29 mouse cellular contexts compared by ENCODE assay signal in the genomic region with DNA sequence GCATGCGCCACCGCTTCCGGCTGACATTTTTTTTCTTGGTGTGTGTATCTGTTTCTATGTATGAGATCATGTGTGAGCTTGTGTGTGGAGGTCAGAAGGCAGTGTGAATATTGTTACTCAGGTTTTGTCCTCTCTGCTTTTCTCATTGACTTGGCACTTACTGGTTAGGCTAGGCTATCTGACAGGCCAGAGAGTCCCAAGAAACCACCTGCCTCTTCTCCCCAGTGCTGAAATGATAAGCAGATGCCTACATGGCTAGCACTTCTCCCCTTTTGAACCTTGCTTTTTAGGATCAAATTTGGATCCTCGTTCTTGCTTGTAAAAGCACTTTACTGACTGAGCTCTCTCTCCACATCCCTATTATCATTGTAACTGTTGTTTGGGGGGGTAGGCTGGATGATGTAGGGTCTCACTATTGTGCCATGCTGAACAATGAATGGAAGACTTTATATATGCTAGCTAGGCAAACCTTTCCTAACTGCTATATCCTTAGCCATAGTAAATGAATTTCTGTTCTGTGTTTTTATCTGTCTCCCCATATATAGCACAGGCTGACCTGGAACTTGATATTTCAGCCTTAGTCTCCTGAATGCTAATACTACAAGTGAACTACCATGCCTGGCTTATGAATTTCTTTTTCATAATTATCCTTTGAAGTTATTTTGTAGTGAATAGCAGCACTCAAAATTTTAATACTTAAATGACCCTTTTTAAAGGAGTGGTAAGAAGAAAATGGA. TPM values are rescaled to one million over a fixed set of nuclear protein-coding genes. Genes with fewer than 3 reads are reported as not detected.
DNase-seq lines count a peak whose midpoint lies in the region; ATAC-seq and TF ChIP-seq lines count a peak whose summit lies in the region.
"Had no signal": no experiment of that assay in that cellular context is flagged by ENCODE, and none has a peak within 500 bp of the region (broad histone marks: within the 10 kb centered on the region; RNA-seq: fewer than 3 reads in every experiment).

No protein-coding gene starts in this region.

- H3K4me2 ChIP-seq in liver, embryonic 13.5 days: peak overlapping the region; percentile 42
- H3K4me2 ChIP-seq: limb, embryonic 12.5 days had no signal

- H3K9me3 ChIP-seq in erythroblast, embryonic 14.5 days (ENCODE audit: control insufficient read depth, low read length): no peaks in the 10 kb centered on the region
- H3K9me3 ChIP-seq in liver, embryonic 13.5 days (replicated peaks): no peaks in the 10 kb centered on the region
- H3K9me3 ChIP-seq: hindbrain, embryonic 10.5 days; limb, embryonic 12.5 days had no signal

- DNase-seq in gastrocnemius, adult 2 months: no peak
- no peak for DNase-seq in gastrocnemius, adult 18-20 months (ENCODE audit: low spot score)
- peak; percentile 36 for DNase-seq in liver, embryonic 13.5 days
- DNase-seq in thymus, postnatal 36 days: no peak
- DNase-seq in cerebellum, adult 11 months: no peak
- DNase-seq in cerebellum, adult 11-12 months: no peak
- DNase-seq: adrenal gland, postnatal 14 days; cerebellum, adult 8-10 months; gastrocnemius, postnatal 36 days; heart, postnatal 14 days; kidney, adult 8-10 months; kidney, postnatal 10 days; layer of hippocampus, adult 9-11 months; lung, adult 18-20 months; lung, postnatal 4 days; midbrain, embryonic 14.5 days; retina, postnatal 1 day; right cerebral cortex, postnatal 14 days; thymus, postnatal 14 days had no signal

- H3K27me3 ChIP-seq in erythroblast, embryonic 14.5 days (ENCODE audit: control insufficient read depth): no peaks in the 10 kb centered on the region
- H3K27me3 ChIP-seq in liver, embryonic 13.5 days: no peaks in the 10 kb centered on the region
- H3K27me3 ChIP-seq: CH12.LX; limb, embryonic 12.5 days; Patski had no signal

- TF ChIP-seq CTCF in gastrocnemius, adult 2 months (IDR thresholded peaks at IDR 0.05): no peak

- peaks cover 55% of the 10 kb centered on the region for H3K4me1 ChIP-seq in erythroblast, embryonic 14.5 days (ENCODE audit: control insufficient read depth)
- peaks cover 44% of the 10 kb centered on the region for H3K4me1 ChIP-seq in liver, embryonic 13.5 days (replicated peaks)
- H3K4me1 ChIP-seq: hindbrain, embryonic 10.5 days; limb, embryonic 12.5 days had no signal

- H3K4me3 ChIP-seq in gastrocnemius, adult 2 months: no peak overlapping the region
- peak overlapping the region; percentile 3 for H3K4me3 ChIP-seq in erythroblast, embryonic 14.5 days (replicated peaks)
- no peak overlapping the region for H3K4me3 ChIP-seq in liver, embryonic 13.5 days (replicated peaks)
- H3K4me3 ChIP-seq: hindbrain, embryonic 10.5 days; limb, embryonic 12.5 days had no signal

- intact Hi-C loops in gastrocnemius, adult 2 months (cut with DNase I): no loop called here

- H3K36me3 ChIP-seq in erythroblast, embryonic 14.5 days (ENCODE audit: control insufficient read depth): peaks cover 18% of the 10 kb centered on the region
- H3K36me3 ChIP-seq in liver, embryonic 13.5 days: peaks cover 4% of the 10 kb centered on the region; the same call in 1 of the 2 replicates
- H3K36me3 ChIP-seq: hindbrain, embryonic 10.5 days; limb, embryonic 12.5 days had no signal

- peak overlapping the region; percentile 42; the same call in 1 of the 2 replicates for H3K9ac ChIP-seq in liver, embryonic 13.5 days
- H3K9ac ChIP-seq: limb, embryonic 12.5 days had no signal

- WGBS in liver, embryonic 13.5 days (ENCODE audit: insufficient replicate concordance): 72% methylated on average over 4 of the region's 4 CpGs

- H3K27ac ChIP-seq in gastrocnemius, adult 2 months: peak overlapping the region; percentile 35
- H3K27ac ChIP-seq in liver, embryonic 13.5 days: peak overlapping the region; percentile 72
- H3K27ac ChIP-seq: hindbrain, embryonic 10.5 days; limb, embryonic 12.5 days had no signal

- peak; percentile 91 for ATAC-seq in liver, embryonic 13.5 days (ENCODE audit: low read depth)
- peak; percentile 100 for ATAC-seq in megakaryocyte progenitor cell, adult 5-6 weeks (replicated peaks; ENCODE audit: poor library complexity)
- ATAC-seq: forebrain, embryonic 14.5 days; hindbrain, embryonic 16.5 days; lung, postnatal 0 days; Patski had no signal

RNA-seq across cellular contexts. Expression of gene Mrpl48, which starts 8.2 kb away (rescaled TPM):
- total RNA-seq in gastrocnemius, adult 2 months (2021): 10 to 100 TPM; 55.0 to 60.2 TPM
- 10 to 100 TPM; 54.7 to 60.4 TPM for total RNA-seq in gastrocnemius, adult 18-20 months (2021)
- polyA plus RNA-seq in erythroblast, embryonic 14.5 days (2012): 0.27 and 0.42 TPM in 2 replicates
- 57.0 and 59.8 TPM in 2 replicates for polyA plus RNA-seq in liver, embryonic 13.5 days (2015; fragmentation: Nextera tagmentation; extraction: Ambion mirVana)
- 60.1 and 76.3 TPM in 2 replicates for total RNA-seq in megakaryocyte progenitor cell, adult 5-6 weeks (2015)
- 91.0 and 99.4 TPM in 2 replicates for total RNA-seq in megakaryocyte progenitor cell, adult 5-6 weeks (2017)

RNA-seq across cellular contexts. Expression of gene Rab6a, which starts 9.1 kb away (rescaled TPM):
- 10 to 100 TPM; 64.9 to 67.6 TPM for total RNA-seq in gastrocnemius, adult 2 months (2021)
- total RNA-seq in gastrocnemius, adult 18-20 months (2021): 10 to 100 TPM; 65.5 to 68.8 TPM
- polyA plus RNA-seq in erythroblast, embryonic 14.5 days (2012): 2.7 and 3.8 TPM in 2 replicates
- 40.2 and 46.7 TPM in 2 replicates for polyA plus RNA-seq in liver, embryonic 13.5 days (2015; fragmentation: Nextera tagmentation; extraction: Ambion mirVana)
- total RNA-seq in megakaryocyte progenitor cell, adult 5-6 weeks (2015): 74.1 and 84.7 TPM in 2 replicates
- 61.0 and 61.8 TPM in 2 replicates for total RNA-seq in megakaryocyte progenitor cell, adult 5-6 weeks (2017)

RNA-seq across cellular contexts. Expression of gene Plekhb1, which starts 45.9 kb away (rescaled TPM):
- total RNA-seq in gastrocnemius, adult 2 months (2021): 10 to 100 TPM; 29.7 to 48.8 TPM
- 100 to 1,000 TPM in 1 of 2 experiments, 10 to 100 TPM in 1; 76.1 to 103 TPM for total RNA-seq in gastrocnemius, adult 18-20 months (2021)
- polyA plus RNA-seq in erythroblast, embryonic 14.5 days (2012): not detected in 2 replicates
- polyA plus RNA-seq in liver, embryonic 13.5 days (2015; fragmentation: Nextera tagmentation; extraction: Ambion mirVana): 0.41 and 0.49 TPM in 2 replicates
- not detected in 2 replicates for total RNA-seq in megakaryocyte progenitor cell, adult 5-6 weeks (2015)
- total RNA-seq in megakaryocyte progenitor cell, adult 5-6 weeks (2017): not detected in 2 replicates
- total RNA-seq: monocyte, adult 5-6 weeks had no signal

Comparison
In these comparisons a context has a peak if more than half of its experiments do, and no peak if none do; other contexts are left out.
1. RNA of gene Plekhb1, which starts 45.9 kb away (total RNA-seq): 76.1 to 103 TPM in gastrocnemius, adult 18-20 months and 29.7 to 48.8 TPM in gastrocnemius, adult 2 months; not detected in megakaryocyte progenitor cell, adult 5-6 weeks; every median in the first group is over 10 times any median in the second.